Mouse (Mus musculus) embryonic fibroblast, embryonic 13.5 days (primary cell): Measurements from ENCODE around the gene Akt3.

ENCODE experiments used
- CTCF ChIP-seq: IDR thresholded peaks from 2 replicates; pipeline ENCODE4 v1.5.1; 2011; ENCODE audit warnings: mild to moderate bottlenecking, control low read depth, low read length, moderate library complexity, borderline replicate concordance; ENCODE audit not compliant: insufficient read depth
- POLR2A ChIP-seq: IDR thresholded peaks from 2 replicates; pipeline ENCODE4 v1.6.1; 2011; ENCODE audit warnings: low read depth, mild to moderate bottlenecking, control low read depth, low read length, moderate library complexity

- TF ChIP-seq CTCF (no peak), POLR2A (no peak)
Measured at GRCm38 (mm10) chr1:176982671-176983070, 275.3 kb downstream of the Akt3 start.
